Mouse (Mus musculus) spleen, adult 2 months (tissue): ENCODE measurements around the gene Necab3.

Experiments used
- CTCF ChIP-seq: fragments of 200-500 bp; IDR thresholded peaks from 2 replicates; pipeline ENCODE4 v1.5.1; 2011; ENCODE audit warnings: mild to moderate bottlenecking, inconsistent platforms; ENCODE audit not compliant: insufficient read depth, insufficient read length, insufficient replicate concordance; ENCODE audit errors: extremely low read depth
- POLR2A ChIP-seq: fragments of 200-500 bp; IDR thresholded peaks from 2 replicates; pipeline ENCODE4 v1.6.1; 2011; ENCODE audit warnings: low read depth, low read length, inconsistent platforms

DNA sequence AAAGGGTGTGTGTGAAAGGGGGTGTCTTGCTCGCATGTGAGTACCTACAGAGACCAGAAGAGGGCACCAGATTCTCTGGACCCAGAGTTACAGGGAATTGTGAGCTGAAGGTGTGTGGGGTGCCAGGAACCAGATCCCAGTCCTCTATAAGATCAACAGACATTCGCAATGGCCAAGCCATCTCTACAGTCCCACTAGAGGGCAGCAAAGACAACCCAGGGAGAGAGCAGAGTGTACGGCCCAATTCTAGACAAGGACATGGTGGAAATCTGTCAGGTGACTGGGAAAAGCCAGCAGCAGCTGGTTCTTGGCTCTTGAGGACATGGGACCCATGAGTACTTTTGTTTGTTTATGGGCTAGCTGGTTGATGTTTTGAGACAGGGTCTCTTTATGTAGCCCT lies 34.3 kb upstream of the Necab3 start:
- TF ChIP-seq CTCF (peak; percentile 67; the same call in 1 of the 2 replicates), POLR2A (no peak)
